Mouse (Mus musculus) forebrain, embryonic 13.5 days (tissue): ENCODE measurements at regions not wholly inside any gene's neighbourhood (a gene's known extent, or its start where the extent isn't known, plus 50 kb on each side); places are given as distances from the start of the nearest gene placed in this dataset.

Experiments used
- ATAC-seq: fragments of 200-750 bp; cut with Nextera tagmentation; 2 replicates; pipeline ENCODE4 v1.8.0; 2017
- H3K27ac ChIP-seq: fragments of 300-500 bp; sonication (generic); 2 replicates; pipeline ENCODE4 v1.5.1; 2015; ENCODE audit warnings: inconsistent platforms, mild to moderate bottlenecking, moderate library complexity
- H3K27me3 ChIP-seq: fragments of 300-500 bp; sonication (generic); 2 replicates; pipeline ENCODE4 v1.6.1; 2015; ENCODE audit warnings: mild to moderate bottlenecking, inconsistent platforms
- H3K36me3 ChIP-seq: fragments of 300-500 bp; sonication (generic); 2 replicates; pipeline ENCODE4 v1.6.1; 2015; ENCODE audit warnings: mild to moderate bottlenecking, inconsistent platforms; ENCODE audit not compliant: poor library complexity, severe bottlenecking
- H3K4me1 ChIP-seq: fragments of 300-500 bp; sonication (generic); 2 replicates; pipeline ENCODE4 v1.6.1; 2015; ENCODE audit warnings: inconsistent platforms
- H3K4me2 ChIP-seq: fragments of 300-500 bp; sonication (generic); 2 replicates; pipeline ENCODE4 v1.6.1; 2015; ENCODE audit warnings: inconsistent platforms, mild to moderate bottlenecking, moderate library complexity
- H3K4me3 ChIP-seq: fragments of 300-500 bp; sonication (generic); 2 replicates; pipeline ENCODE4 v1.5.1; 2015; ENCODE audit warnings: mild to moderate bottlenecking, inconsistent platforms
- H3K9ac ChIP-seq: fragments of 300-500 bp; sonication (generic); 2 replicates; pipeline ENCODE4 v1.6.1; 2015; ENCODE audit warnings: mild to moderate bottlenecking, inconsistent platforms
- H3K9me3 ChIP-seq: fragments of 300-500 bp; sonication (generic); replicated peaks from 2 replicates; pipeline ENCODE4 v1.6.1; 2016; ENCODE audit warnings: inconsistent platforms
- WGBS: fragments of 180-500 bp; shearing (Covaris S2); methylation state at CpG from one replicate; pipeline ENCODE4 v1.1.7; 2015; 5-methylcytosine and 5-hydroxymethylcytosine counted together

DNA sequence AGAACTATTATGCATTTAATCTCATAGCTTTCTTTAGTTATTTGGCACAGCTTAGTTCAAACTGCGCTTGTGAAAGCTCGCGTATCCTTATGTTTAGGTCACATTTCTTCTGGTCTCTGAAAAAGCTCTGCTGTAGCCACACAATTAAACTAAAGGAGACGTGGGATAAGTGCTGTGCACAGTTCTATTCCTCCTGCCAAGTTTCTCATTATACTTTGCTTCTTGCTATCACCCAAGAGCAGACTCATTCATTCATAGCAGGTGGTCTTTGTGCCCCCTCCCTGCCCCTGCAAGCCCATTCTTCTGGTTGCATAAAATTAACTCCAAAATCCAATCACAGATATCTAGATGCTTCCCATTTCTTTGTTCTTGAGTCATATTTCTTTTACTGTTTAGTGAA is 403.6 kb upstream of the Map3k7 start:
- Histone ChIP-seq H3K9me3 (no peaks in the 10 kb centered on the region), H3K9ac (no peak overlapping the region), H3K4me3 (no peak overlapping the region), H3K27me3 (peaks cover 5% of the 10 kb centered on the region; the same call in 1 of the 2 replicates), H3K4me1 (peaks cover 15% of the 10 kb centered on the region), H3K36me3 (no peaks in the 10 kb centered on the region), H3K27ac (no peak overlapping the region), H3K4me2 (no peak overlapping the region)
- peak; percentile 55; the same call in 1 of the 2 replicates for ATAC-seq
- WGBS: 25% methylated on average over 4 of the region's 4 CpGs

- Histone ChIP-seq H3K4me1 (peaks cover 15% of the 10 kb centered on the region), H3K4me2 (no peak overlapping the region), H3K4me3 (no peak overlapping the region), H3K36me3 (no peaks in the 10 kb centered on the region), H3K9me3 (no peaks in the 10 kb centered on the region), H3K27me3 (peaks cover 8% of the 10 kb centered on the region; the same call in 1 of the 2 replicates), H3K9ac (no peak overlapping the region), H3K27ac (no peak overlapping the region)
- no peak for ATAC-seq
- WGBS: 92% methylated on average over 10 of the region's 10 CpGs
Measured at GRCm38 (mm10) chr4:31561183-31561582, 402.7 kb upstream of the Map3k7 start.

GRCm38 (mm10) chr4:31561823-31562222 is 402.1 kb upstream of the Map3k7 start:
- no peak overlapping the region for H3K4me2 ChIP-seq
- H3K9ac ChIP-seq: no peak overlapping the region
- 30% methylated on average over 3 of the region's 3 CpGs for WGBS
- ATAC-seq: peak; percentile 26; the same call in 1 of the 2 replicates
- peaks cover 8% of the 10 kb centered on the region; the same call in 1 of the 2 replicates for H3K27me3 ChIP-seq
- H3K4me3 ChIP-seq: no peak overlapping the region
- H3K36me3 ChIP-seq: no peaks in the 10 kb centered on the region
- peaks cover 17% of the 10 kb centered on the region for H3K4me1 ChIP-seq
- H3K27ac ChIP-seq: no peak overlapping the region
- H3K9me3 ChIP-seq: no peaks in the 10 kb centered on the region

DNA sequence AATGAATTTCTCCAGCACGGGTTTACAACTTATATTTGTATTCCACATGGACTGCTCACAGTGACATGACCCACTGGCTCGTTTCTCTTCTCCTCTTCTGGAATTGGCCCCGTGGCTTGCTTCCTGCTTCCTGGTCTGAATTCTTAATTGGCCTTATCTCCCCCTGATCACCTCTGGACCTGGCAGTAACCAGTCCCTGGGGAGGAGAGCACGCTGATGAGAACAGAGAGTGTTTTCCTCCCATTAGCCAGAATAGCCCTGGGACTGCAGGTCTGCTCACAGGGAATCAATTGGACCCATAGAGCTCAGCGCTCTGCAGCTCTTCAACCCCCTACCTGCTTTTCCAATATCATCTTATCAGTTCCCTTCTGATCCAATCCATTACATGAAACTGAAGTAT is 397.7 kb upstream of the Map3k7 start:
- Histone ChIP-seq H3K27ac (no peak overlapping the region), H3K4me3 (no peak overlapping the region), H3K27me3 (peaks cover 23% of the 10 kb centered on the region), H3K9ac (no peak overlapping the region), H3K4me1 (peaks cover 7% of the 10 kb centered on the region), H3K4me2 (no peak overlapping the region), H3K36me3 (no peaks in the 10 kb centered on the region), H3K9me3 (no peaks in the 10 kb centered on the region)
- ATAC-seq: no peak
- 39% methylated on average over 5 of the region's 5 CpGs for WGBS

- Histone ChIP-seq H3K27me3 (peaks cover 23% of the 10 kb centered on the region), H3K9me3 (no peaks in the 10 kb centered on the region), H3K36me3 (no peaks in the 10 kb centered on the region), H3K4me3 (no peak overlapping the region), H3K27ac (no peak overlapping the region), H3K4me1 (peaks cover 7% of the 10 kb centered on the region), H3K9ac (no peak overlapping the region), H3K4me2 (no peak overlapping the region)
- 15% methylated on average over 3 of the region's 3 CpGs for WGBS
- ATAC-seq: peak; percentile 38; the same call in 1 of the 2 replicates
Measured at GRCm38 (mm10) chr4:31566834-31567233, 397.1 kb upstream of the Map3k7 start.

- Histone ChIP-seq H3K4me1 (peaks cover 7% of the 10 kb centered on the region), H3K4me2 (no peak overlapping the region), H3K36me3 (no peaks in the 10 kb centered on the region), H3K27me3 (peaks cover 19% of the 10 kb centered on the region), H3K4me3 (no peak overlapping the region), H3K9ac (no peak overlapping the region), H3K9me3 (no peaks in the 10 kb centered on the region), H3K27ac (no peak overlapping the region)
- WGBS: 58% methylated on average over 1 of the region's 1 CpGs
- ATAC-seq: no peak
Measured at GRCm38 (mm10) chr4:31569687-31570086, 394.2 kb upstream of the Map3k7 start.

DNA sequence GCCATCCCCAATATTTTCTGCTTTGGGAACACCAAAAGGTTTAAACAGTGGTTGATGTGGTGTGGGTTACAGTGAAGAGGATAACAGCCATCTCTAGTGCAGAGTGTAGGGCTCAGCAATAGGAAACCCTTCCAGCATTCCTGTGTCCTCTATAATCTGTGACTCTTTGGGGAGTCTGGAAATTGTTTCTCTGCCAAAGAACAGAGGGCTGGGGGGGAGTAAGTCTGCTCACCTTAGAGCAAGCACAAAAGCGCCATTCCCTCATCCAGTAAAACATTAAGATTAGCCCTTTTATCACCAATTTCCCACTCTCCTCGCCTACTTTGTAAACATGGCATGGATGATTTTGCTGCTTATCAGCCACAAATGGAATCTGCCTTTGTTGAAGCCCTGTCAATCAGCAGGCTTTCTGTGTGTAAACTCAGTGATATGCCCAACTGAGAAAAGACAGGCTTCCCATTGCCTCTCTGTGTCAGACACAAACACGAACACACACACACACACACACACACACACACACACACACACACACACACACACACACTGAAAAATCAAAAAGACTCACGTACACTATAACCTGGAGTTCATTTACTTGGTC is 386.8 kb upstream of the Map3k7 start:
- H3K4me3 ChIP-seq: no peak overlapping the region
- ATAC-seq: no peak
- WGBS: 51% methylated on average over 4 of the region's 4 CpGs
- no peak overlapping the region for H3K9ac ChIP-seq
- no peaks in the 10 kb centered on the region for H3K9me3 ChIP-seq
- no peak overlapping the region for H3K27ac ChIP-seq
- H3K4me1 ChIP-seq: no peaks in the 10 kb centered on the region
- no peak overlapping the region for H3K4me2 ChIP-seq
- no peaks in the 10 kb centered on the region; the same call in 1 of the 2 replicates for H3K27me3 ChIP-seq
- no peaks in the 10 kb centered on the region for H3K36me3 ChIP-seq

GRCm38 (mm10) chr4:31583495-31583894 is 380.4 kb upstream of the Map3k7 start:
- Histone ChIP-seq H3K4me2 (no peak overlapping the region), H3K9ac (no peak overlapping the region), H3K9me3 (no peaks in the 10 kb centered on the region), H3K27ac (no peak overlapping the region), H3K4me3 (no peak overlapping the region), H3K4me1 (no peaks in the 10 kb centered on the region), H3K27me3 (no peaks in the 10 kb centered on the region), H3K36me3 (no peaks in the 10 kb centered on the region)
- WGBS: 85% methylated on average over 2 of the region's 2 CpGs
- ATAC-seq: no peak

- no peak overlapping the region for H3K9ac ChIP-seq
- no peak for ATAC-seq
Measured at GRCm38 (mm10) chr4:31584171-31584570, 379.7 kb upstream of the Map3k7 start.

DNA sequence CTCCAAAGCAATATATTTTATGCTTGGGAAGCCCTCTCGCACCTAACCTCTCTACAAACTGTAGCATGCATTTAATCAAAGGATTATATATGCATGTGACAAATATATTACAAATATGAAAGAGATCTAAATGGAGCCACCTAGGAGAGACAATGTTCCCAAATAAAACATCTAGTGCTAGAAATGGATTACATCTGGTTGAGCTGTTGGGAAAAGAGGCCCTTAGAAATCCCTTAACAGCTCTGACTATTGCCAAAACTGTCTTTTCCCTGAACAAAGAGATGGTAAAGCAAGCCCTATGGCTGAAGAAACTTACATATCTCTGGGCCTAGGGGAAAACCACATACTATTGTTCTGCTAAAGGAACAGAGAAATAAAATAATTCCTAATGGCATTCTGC is 369.8 kb upstream of the Map3k7 start:
- H3K9ac ChIP-seq: no peak overlapping the region
- H3K9me3 ChIP-seq: no peaks in the 10 kb centered on the region
- H3K4me1 ChIP-seq: no peaks in the 10 kb centered on the region
- H3K27me3 ChIP-seq: no peaks in the 10 kb centered on the region
- H3K4me2 ChIP-seq: no peak overlapping the region
- H3K36me3 ChIP-seq: no peaks in the 10 kb centered on the region
- H3K27ac ChIP-seq: no peak overlapping the region
- H3K4me3 ChIP-seq: no peak overlapping the region
- WGBS: 87% methylated on average over 1 of the region's 1 CpGs
- no peak for ATAC-seq

More at GRCm38 (mm10) chr4:31584171-31584570, 379.7 kb upstream of the Map3k7 start:
- H3K27ac ChIP-seq: no peak overlapping the region
- no peak overlapping the region for H3K4me2 ChIP-seq
- no peaks in the 10 kb centered on the region for H3K4me1 ChIP-seq
- no peaks in the 10 kb centered on the region for H3K27me3 ChIP-seq
- H3K4me3 ChIP-seq: no peak overlapping the region
- WGBS: 92% methylated on average over 3 of the region's 3 CpGs
- H3K9me3 ChIP-seq: no peaks in the 10 kb centered on the region
- no peaks in the 10 kb centered on the region for H3K36me3 ChIP-seq

- WGBS: 19% methylated on average over 8 of the region's 8 CpGs
- Histone ChIP-seq H3K27me3 (no peaks in the 10 kb centered on the region), H3K4me1 (peaks cover 11% of the 10 kb centered on the region), H3K9ac (no peak overlapping the region), H3K27ac (no peak overlapping the region), H3K9me3 (no peaks in the 10 kb centered on the region), H3K4me3 (no peak overlapping the region), H3K36me3 (no peaks in the 10 kb centered on the region), H3K4me2 (peak overlapping the region; percentile 22)
- peak; percentile 53; the same call in 1 of the 2 replicates for ATAC-seq
Measured at GRCm38 (mm10) chr4:31601536-31601935, 362.4 kb upstream of the Map3k7 start.

- ATAC-seq: no peak
- Histone ChIP-seq H3K36me3 (no peaks in the 10 kb centered on the region), H3K9ac (no peak overlapping the region), H3K4me3 (no peak overlapping the region), H3K4me2 (no peak overlapping the region), H3K4me1 (peaks cover 11% of the 10 kb centered on the region), H3K9me3 (no peaks in the 10 kb centered on the region), H3K27ac (no peak overlapping the region), H3K27me3 (no peaks in the 10 kb centered on the region)
- WGBS: 92% methylated on average over 2 of the region's 2 CpGs
Measured at GRCm38 (mm10) chr4:31603776-31604175, 360.1 kb upstream of the Map3k7 start.

DNA sequence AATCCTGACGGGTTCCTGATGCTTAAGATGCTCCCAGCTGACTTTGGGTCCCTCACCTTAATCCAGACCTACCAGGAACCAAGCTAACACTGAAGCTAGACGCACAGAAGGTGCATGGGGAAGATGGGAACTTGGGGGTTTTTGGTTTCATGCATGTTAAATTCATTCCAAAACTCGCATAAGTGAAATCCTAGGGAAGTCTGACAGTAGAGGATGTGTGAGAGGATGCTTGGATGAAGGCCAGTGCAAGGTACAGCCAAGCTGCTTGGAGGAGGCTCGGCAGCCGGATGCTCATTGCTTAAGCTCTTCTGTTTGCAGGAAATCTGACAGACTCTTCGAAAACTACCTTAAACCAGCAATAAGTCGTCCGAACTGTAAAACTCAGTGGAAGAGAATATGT is 355.1 kb upstream of the Map3k7 start:
- Histone ChIP-seq H3K36me3 (no peaks in the 10 kb centered on the region), H3K4me3 (no peak overlapping the region), H3K9ac (no peak overlapping the region), H3K4me2 (no peak overlapping the region), H3K9me3 (no peaks in the 10 kb centered on the region), H3K27me3 (no peaks in the 10 kb centered on the region), H3K4me1 (peaks cover 26% of the 10 kb centered on the region), H3K27ac (no peak overlapping the region)
- no peak for ATAC-seq
- WGBS: 84% methylated on average over 8 of the region's 8 CpGs
